Mouse (Mus musculus) liver, embryonic 15.5 days (tissue): ENCODE measurements around the gene Cdc42bpa. TPM values are rescaled to one million over a fixed set of nuclear protein-coding genes. Genes with fewer than 3 reads are reported as not detected.
A peak's percentile ranks its signal among the peaks of the same experiment; 100 is the strongest.

Experiments used
- ATAC-seq: fragments of 200-750 bp; cut with Nextera tagmentation; 2 replicates; pipeline ENCODE4 v1.8.0; 2017; ENCODE audit warnings: moderate number of reproducible peaks, mild to moderate bottlenecking, moderate library complexity; ENCODE audit not compliant: insufficient read depth
- H3K27ac ChIP-seq: fragments of 300-500 bp; sonication (generic); replicated peaks from 2 replicates; pipeline ENCODE4 v1.5.1; 2015; ENCODE audit warnings: mild to moderate bottlenecking, inconsistent platforms
- H3K27me3 ChIP-seq: fragments of 300-500 bp; sonication (generic); 2 replicates; pipeline ENCODE4 v1.6.1; 2015; ENCODE audit warnings: mild to moderate bottlenecking, inconsistent platforms
- H3K36me3 ChIP-seq: fragments of 300-500 bp; sonication (generic); replicated peaks from 2 replicates; pipeline ENCODE4 v1.6.1; 2015; ENCODE audit warnings: moderate library complexity, mild to moderate bottlenecking, inconsistent platforms
- H3K4me1 ChIP-seq: fragments of 300-500 bp; sonication (generic); replicated peaks from 2 replicates; pipeline ENCODE4 v1.6.1; 2015; ENCODE audit warnings: inconsistent platforms
- H3K4me2 ChIP-seq: fragments of 300-500 bp; sonication (generic); 2 replicates; pipeline ENCODE4 v1.6.1; 2015; ENCODE audit warnings: moderate library complexity, mild to moderate bottlenecking, inconsistent platforms
- H3K4me3 ChIP-seq: fragments of 300-500 bp; sonication (generic); replicated peaks from 2 replicates; pipeline ENCODE4 v1.5.1; 2015; ENCODE audit warnings: mild to moderate bottlenecking, inconsistent platforms
- H3K9ac ChIP-seq: fragments of 300-500 bp; sonication (generic); 2 replicates; pipeline ENCODE4 v1.6.1; 2015; ENCODE audit warnings: moderate library complexity, mild to moderate bottlenecking, inconsistent platforms
- H3K9me3 ChIP-seq: fragments of 300-500 bp; sonication (generic); replicated peaks from 2 replicates; pipeline ENCODE4 v1.6.1; 2016; ENCODE audit warnings: inconsistent platforms
- WGBS: fragments of 180-500 bp; shearing (Covaris S2); methylation state at CpG from one replicate; pipeline ENCODE4 v1.1.7; 2015; ENCODE audit warnings: mixed read lengths; ENCODE audit not compliant: insufficient replicate concordance; 5-methylcytosine and 5-hydroxymethylcytosine counted together
- polyA plus RNA-seq: library from polyadenylated mRNA; unstranded; fragments of >200 nt; fragmentation: Nextera tagmentation; extraction: Ambion mirVana; gene quantifications from 2 replicates; pipeline ENCODE4 v1.2.1, GENCODE M21; 2015

Cdc42bpa gene
- polyA plus RNA-seq, 1 experiment from 2014 or later: 8.8 TPM

- Histone ChIP-seq H3K27me3 (no peaks in the 10 kb centered on the region), H3K9me3 (no peaks in the 10 kb centered on the region), H3K4me2 (no peak overlapping the region), H3K9ac (no peak overlapping the region), H3K36me3 (peaks cover 50% of the 10 kb centered on the region), H3K27ac (no peak overlapping the region), H3K4me1 (no peaks in the 10 kb centered on the region), H3K4me3 (no peak overlapping the region)
- WGBS: 84% methylated on average over 4 of the region's 4 CpGs
- ATAC-seq: no peak
Measured at GRCm38 (mm10) chr1:180139158-180139557, 178.9 kb downstream of the Cdc42bpa start.

GRCm38 (mm10) chr1:180140970-180141369 lies 180.7 kb downstream of the Cdc42bpa start:
- WGBS: 90% methylated on average over 2 of the region's 2 CpGs
- peaks cover 57% of the 10 kb centered on the region for H3K36me3 ChIP-seq
- no peak overlapping the region for H3K9ac ChIP-seq
- no peak overlapping the region for H3K4me2 ChIP-seq
- H3K4me1 ChIP-seq: no peaks in the 10 kb centered on the region
- H3K27ac ChIP-seq: no peak overlapping the region
- no peak overlapping the region for H3K4me3 ChIP-seq
- ATAC-seq: no peak
- no peaks in the 10 kb centered on the region for H3K9me3 ChIP-seq
- H3K27me3 ChIP-seq: no peaks in the 10 kb centered on the region

DNA sequence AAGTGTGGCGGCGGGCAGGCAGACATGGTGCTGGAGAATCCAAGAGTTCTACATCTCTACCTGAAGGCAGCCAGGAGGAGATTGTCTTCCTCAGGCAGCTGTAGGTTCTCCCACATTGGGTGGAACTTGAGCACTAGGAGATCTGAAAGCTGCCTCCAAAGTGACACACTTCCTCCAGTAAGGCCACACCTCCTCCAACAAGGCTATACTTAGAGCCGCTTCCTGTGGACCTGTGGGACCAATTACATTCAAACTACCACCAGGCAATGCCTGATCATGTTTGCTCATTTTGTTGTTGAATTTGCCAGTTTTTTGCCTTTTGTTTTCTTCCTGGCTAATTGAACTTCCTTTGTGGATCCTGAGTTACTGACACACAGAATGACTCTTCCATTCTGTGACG lies 187.8 kb downstream of the Cdc42bpa start:
- Histone ChIP-seq H3K9ac (peak overlapping the region; percentile 22), H3K4me1 (peaks cover 21% of the 10 kb centered on the region), H3K9me3 (no peaks in the 10 kb centered on the region), H3K27ac (peak overlapping the region; percentile 94), H3K4me2 (peak overlapping the region; percentile 60), H3K36me3 (peaks cover 55% of the 10 kb centered on the region), H3K27me3 (no peaks in the 10 kb centered on the region), H3K4me3 (peak overlapping the region; percentile 20)
- ATAC-seq: peak; percentile 95
- 32% methylated on average over 4 of the region's 4 CpGs for WGBS

DNA sequence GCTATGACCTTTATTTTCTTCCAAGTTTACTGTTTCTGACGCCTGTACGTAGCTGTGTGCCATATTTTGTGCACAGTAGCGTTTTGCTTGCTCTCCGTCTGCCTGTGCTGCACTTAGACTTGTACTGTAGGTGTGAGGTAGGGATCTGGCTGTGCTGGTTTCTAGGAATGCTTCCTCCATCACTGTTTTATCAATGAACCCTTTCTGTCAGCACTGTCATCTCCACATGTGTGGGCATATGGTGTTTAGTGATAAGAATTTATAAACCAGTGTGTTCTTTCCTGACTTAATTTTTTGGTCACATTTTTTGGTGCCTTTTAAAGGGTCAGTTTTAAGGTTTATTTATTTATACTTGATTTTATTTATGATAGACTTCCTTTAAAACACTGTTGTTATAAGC lies 188.3 kb downstream of the Cdc42bpa start:
- Histone ChIP-seq H3K27ac (peak overlapping the region; percentile 94), H3K4me1 (peaks cover 21% of the 10 kb centered on the region), H3K9me3 (no peaks in the 10 kb centered on the region), H3K4me3 (peak overlapping the region; percentile 20), H3K4me2 (peak overlapping the region; percentile 60), H3K27me3 (no peaks in the 10 kb centered on the region), H3K9ac (peak overlapping the region; percentile 22; the same call in 1 of the 2 replicates), H3K36me3 (peaks cover 51% of the 10 kb centered on the region)
- 33% methylated on average over 4 of the region's 4 CpGs for WGBS
- ATAC-seq: peak; percentile 98

DNA sequence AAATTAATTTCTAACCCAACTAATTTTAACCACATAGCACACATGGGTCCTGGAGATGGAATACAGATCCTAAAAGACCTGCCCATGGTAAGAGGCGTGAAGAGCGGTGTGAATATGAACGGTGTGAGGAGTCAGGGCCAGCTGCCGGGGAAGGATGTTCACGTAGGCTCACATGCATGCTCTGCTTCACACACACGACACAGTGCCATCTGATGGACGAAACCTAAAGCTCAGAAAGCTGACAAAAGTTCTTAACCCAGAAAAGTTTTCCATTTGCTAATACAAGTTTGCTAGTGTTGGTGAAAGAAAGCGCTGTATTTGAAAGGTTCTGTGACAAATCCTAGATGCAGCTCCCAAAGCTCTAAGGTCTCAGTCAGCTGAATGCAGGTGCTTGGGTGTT lies 190.9 kb downstream of the Cdc42bpa start:
- H3K4me1 ChIP-seq: peaks cover 21% of the 10 kb centered on the region
- H3K27ac ChIP-seq: no peak overlapping the region
- no peak overlapping the region for H3K4me2 ChIP-seq
- H3K4me3 ChIP-seq: no peak overlapping the region
- H3K9me3 ChIP-seq: no peaks in the 10 kb centered on the region
- no peak for ATAC-seq
- H3K36me3 ChIP-seq: peaks cover 37% of the 10 kb centered on the region
- 84% methylated on average over 8 of the region's 8 CpGs for WGBS
- no peak overlapping the region for H3K9ac ChIP-seq
- no peaks in the 10 kb centered on the region for H3K27me3 ChIP-seq

DNA sequence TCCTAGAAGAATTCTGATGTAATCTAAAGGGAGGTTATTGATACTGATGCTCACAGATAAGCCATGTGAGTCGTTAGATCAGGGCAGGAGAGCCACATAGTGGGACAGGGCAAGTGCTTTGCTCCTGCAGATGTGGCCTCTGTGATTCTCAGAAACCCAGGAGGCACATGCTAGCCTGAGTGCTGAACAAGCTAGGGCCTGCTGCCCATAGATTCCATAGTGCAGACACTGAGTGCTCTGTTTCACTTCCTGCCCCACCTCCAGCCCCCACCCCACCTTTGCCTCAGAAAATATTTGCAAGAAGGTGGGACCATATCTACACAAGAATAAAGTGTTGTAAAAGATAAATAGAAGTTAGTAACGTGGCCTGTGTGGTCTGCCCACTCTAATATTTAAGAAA lies 198.4 kb downstream of the Cdc42bpa start:
- WGBS: 34% methylated on average over 2 of the region's 2 CpGs
- Histone ChIP-seq H3K27me3 (no peaks in the 10 kb centered on the region), H3K9me3 (no peaks in the 10 kb centered on the region), H3K4me3 (no peak overlapping the region), H3K27ac (no peak overlapping the region), H3K4me1 (no peaks in the 10 kb centered on the region), H3K4me2 (no peak overlapping the region), H3K36me3 (peaks cover 29% of the 10 kb centered on the region), H3K9ac (no peak overlapping the region)
- ATAC-seq: no peak

DNA sequence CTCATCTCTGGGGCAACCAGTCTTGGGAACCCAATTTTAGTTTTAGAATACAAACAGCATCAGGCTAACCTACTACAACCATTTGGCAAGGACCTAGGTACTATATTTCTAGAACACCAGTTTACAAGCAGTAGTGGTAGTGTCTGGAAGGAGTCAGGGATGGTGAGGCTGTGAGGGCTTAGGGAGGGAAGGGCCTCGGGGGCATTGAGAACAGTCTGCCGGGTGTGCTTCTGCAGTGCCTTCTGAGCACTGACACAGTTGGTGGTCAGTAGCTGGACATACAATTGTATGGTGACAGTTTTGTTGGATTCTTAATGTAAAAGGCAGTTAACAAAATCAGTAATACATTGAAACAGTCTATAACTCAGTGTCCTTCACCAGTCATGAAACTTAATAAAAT lies 200.3 kb downstream of the Cdc42bpa start:
- no peak overlapping the region for H3K9ac ChIP-seq
- peaks cover 29% of the 10 kb centered on the region for H3K36me3 ChIP-seq
- no peaks in the 10 kb centered on the region for H3K9me3 ChIP-seq
- no peaks in the 10 kb centered on the region for H3K27me3 ChIP-seq
- no peaks in the 10 kb centered on the region for H3K4me1 ChIP-seq
- ATAC-seq: no peak
- no peak overlapping the region for H3K4me3 ChIP-seq
- no peak overlapping the region for H3K4me2 ChIP-seq
- 70% methylated on average over 2 of the region's 2 CpGs for WGBS
- no peak overlapping the region for H3K27ac ChIP-seq

DNA sequence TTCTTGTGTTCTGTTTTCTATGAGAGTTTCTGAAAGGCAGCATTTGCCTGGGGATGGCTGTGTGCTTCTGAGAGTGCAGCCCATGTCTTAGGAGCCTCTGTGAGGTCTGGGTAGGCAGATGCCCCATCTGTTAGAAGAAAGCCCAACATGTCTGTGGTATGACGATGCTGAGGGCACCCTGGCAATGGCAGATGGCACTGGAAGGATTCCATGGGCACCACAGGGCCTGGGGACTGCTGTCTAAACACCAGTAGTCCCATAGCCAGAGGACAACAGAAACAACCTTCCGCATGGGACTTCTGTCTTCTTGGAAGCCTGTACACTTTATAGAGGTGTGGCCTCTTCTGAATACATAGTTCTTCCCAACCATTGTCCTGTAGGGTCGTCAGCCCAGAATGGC lies 200.9 kb downstream of the Cdc42bpa start:
- no peak for ATAC-seq
- H3K9ac ChIP-seq: no peak overlapping the region
- no peaks in the 10 kb centered on the region for H3K4me1 ChIP-seq
- H3K4me2 ChIP-seq: no peak overlapping the region
- H3K27ac ChIP-seq: no peak overlapping the region
- no peaks in the 10 kb centered on the region for H3K27me3 ChIP-seq
- peaks cover 32% of the 10 kb centered on the region for H3K36me3 ChIP-seq
- 82% methylated on average over 3 of the region's 3 CpGs for WGBS
- H3K4me3 ChIP-seq: no peak overlapping the region
- H3K9me3 ChIP-seq: no peaks in the 10 kb centered on the region

DNA sequence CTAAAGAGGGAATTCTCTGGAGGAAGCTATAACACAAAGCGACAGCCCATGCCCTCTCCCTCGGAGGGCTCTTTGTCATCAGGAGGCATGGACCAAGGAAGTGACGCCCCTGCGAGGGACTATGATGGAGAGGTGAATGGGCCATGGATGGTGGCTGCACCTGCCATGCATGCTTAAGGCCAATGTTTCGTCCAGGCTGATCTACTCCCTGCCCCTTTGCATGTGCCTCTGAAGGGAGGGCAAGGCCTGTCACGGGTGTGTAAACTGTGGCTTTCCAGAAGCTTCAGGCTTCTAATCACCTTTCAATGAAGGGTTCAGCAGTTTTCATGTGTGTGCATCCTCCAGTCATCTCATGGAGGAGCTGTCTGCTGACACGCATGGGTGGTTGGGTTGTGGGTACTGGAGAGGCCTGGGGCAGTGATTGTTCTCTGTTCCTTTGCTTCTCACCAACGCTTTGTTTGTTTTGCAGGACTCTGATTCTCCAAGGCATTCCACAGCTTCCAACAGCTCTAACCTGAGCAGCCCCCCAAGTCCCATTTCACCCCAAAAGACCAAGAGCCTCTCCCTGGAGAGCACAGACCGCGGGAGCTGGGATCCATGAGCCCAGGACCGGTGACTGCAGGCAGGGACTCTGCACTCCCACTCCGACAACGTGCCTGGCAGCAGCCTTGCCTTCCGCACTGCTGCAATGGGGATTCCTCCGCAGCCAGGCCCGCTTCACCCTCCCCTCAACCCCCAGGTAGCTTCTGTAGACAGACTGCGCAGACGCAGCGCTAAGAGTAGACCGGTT lies 201.5 kb downstream of the Cdc42bpa start:
- no peaks in the 10 kb centered on the region for H3K4me1 ChIP-seq

GRCm38 (mm10) chr1:180162986-180163385 lies 202.7 kb downstream of the Cdc42bpa start:
- H3K27me3 ChIP-seq: no peaks in the 10 kb centered on the region
- 69% methylated on average over 7 of the region's 7 CpGs for WGBS
- peaks cover 41% of the 10 kb centered on the region for H3K36me3 ChIP-seq
- no peak overlapping the region for H3K4me3 ChIP-seq
- no peak overlapping the region for H3K9ac ChIP-seq
- H3K4me2 ChIP-seq: no peak overlapping the region
- no peaks in the 10 kb centered on the region for H3K9me3 ChIP-seq
- H3K27ac ChIP-seq: no peak overlapping the region
- ATAC-seq: no peak
- H3K4me1 ChIP-seq: no peaks in the 10 kb centered on the region

More for the DNA sequence above, 201.5 kb downstream of the Cdc42bpa start:
- Histone ChIP-seq H3K9ac (no peak overlapping the region), H3K4me2 (no peak overlapping the region), H3K27ac (no peak overlapping the region), H3K36me3 (peaks cover 38% of the 10 kb centered on the region), H3K27me3 (no peaks in the 10 kb centered on the region), H3K4me3 (no peak overlapping the region), H3K9me3 (no peaks in the 10 kb centered on the region)
- no peak for ATAC-seq
- WGBS: 86% methylated on average over 20 of the region's 20 CpGs

GRCm38 (mm10) chr1:180166533-180166932 lies 206.3 kb downstream of the Cdc42bpa start:
- H3K9me3 ChIP-seq: no peaks in the 10 kb centered on the region
- H3K36me3 ChIP-seq: peaks cover 43% of the 10 kb centered on the region
- ATAC-seq: no peak
- no peak overlapping the region for H3K4me2 ChIP-seq
- H3K4me3 ChIP-seq: no peak overlapping the region
- no peaks in the 10 kb centered on the region for H3K4me1 ChIP-seq
- 83% methylated on average over 5 of the region's 5 CpGs for WGBS
- no peaks in the 10 kb centered on the region for H3K27me3 ChIP-seq
- H3K27ac ChIP-seq: no peak overlapping the region
- no peak overlapping the region for H3K9ac ChIP-seq

DNA sequence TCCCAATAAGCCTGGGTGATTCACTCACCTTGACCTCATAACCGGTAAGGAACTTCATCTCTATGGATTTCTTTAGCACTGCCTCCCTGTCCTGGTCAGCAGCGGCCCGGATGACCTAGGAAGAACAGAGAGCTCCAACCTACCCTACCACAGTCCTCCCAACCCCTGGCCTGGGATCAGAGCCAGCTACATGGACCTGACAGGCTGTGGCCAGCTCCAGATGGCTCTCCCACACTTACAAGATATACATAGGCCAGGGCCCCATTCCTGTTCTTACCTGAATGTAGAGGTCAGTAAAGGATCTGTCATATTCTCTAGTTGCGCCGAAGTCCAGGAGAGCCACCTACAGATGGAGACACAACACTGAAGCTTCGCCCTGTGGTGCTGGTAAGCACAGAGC lies 208.0 kb downstream of the Cdc42bpa start:
- H3K4me2 ChIP-seq: no peak overlapping the region
- 85% methylated on average over 6 of the region's 6 CpGs for WGBS
- H3K9ac ChIP-seq: no peak overlapping the region
- no peak overlapping the region for H3K27ac ChIP-seq
- no peaks in the 10 kb centered on the region for H3K27me3 ChIP-seq
- no peak overlapping the region for H3K4me3 ChIP-seq
- H3K4me1 ChIP-seq: no peaks in the 10 kb centered on the region
- H3K9me3 ChIP-seq: no peaks in the 10 kb centered on the region
- peaks cover 31% of the 10 kb centered on the region for H3K36me3 ChIP-seq
- no peak for ATAC-seq
